Mouse (Mus musculus) stomach, postnatal 0 days (tissue): ENCODE measurements around the gene Rptor.

ENCODE experiments used
- CTCF ChIP-seq: IDR thresholded peaks from 2 replicates; pipeline ENCODE4 v1.5.1; 2016; ENCODE audit warnings: antibody characterized with exemption, low read depth, mild to moderate bottlenecking, moderate library complexity
- EP300 ChIP-seq: optimal IDR thresholded peaks from 2 replicates; pipeline ENCODE3; 2016; ENCODE audit warnings: antibody characterized with exemption

GRCm38 (mm10) chr11:119754459-119754858 lies 151.8 kb downstream of the Rptor start:
- TF ChIP-seq CTCF (no peak), EP300 (no peak)
